Mouse (Mus musculus) adrenal gland, postnatal 25 days (tissue): Measurements from ENCODE around the gene Brpf3. TPM values are rescaled to one million over a fixed set of nuclear protein-coding genes. Genes with fewer than 3 reads are reported as not detected.
"Not testable (repeated sequence)": the region's sequence is repeated elsewhere in the genome, so short reads cannot be mapped to it uniquely, and the experiment has no call there.

Source experiments
- DNase-seq: peaks from one replicate; pipeline ENCODE4 v3.0.0; 2021; ENCODE audit warnings: mixed read lengths
- total RNA-seq: library from RNA; stranded (reverse); gene quantifications from 2 replicates; pipeline ENCODE4 v1.2.3, GENCODE M21; 2021

The Brpf3 gene
- total RNA-seq, 1 experiment from 2014 or later: 122 TPM

GRCm38 (mm10) chr17:28799291-28800160 is 1.4 kb upstream of the Brpf3 start:
- DNase-seq: no peak

GRCm38 (mm10) chr17:28800281-28800670 is 614 bp upstream of the Brpf3 start:
- DNase-seq: no peak

- DNase-seq: peak; percentile 100
These were observed 650 bp downstream of the Brpf3 start for GRCm38 (mm10) chr17:28801474-28802005.

GRCm38 (mm10) chr17:28802006-28802481 is 1.2 kb downstream of the Brpf3 start:
- DNase-seq: no peak

GRCm38 (mm10) chr17:28803316-28803715 is 2.4 kb downstream of the Brpf3 start:
- no peak for DNase-seq

GRCm38 (mm10) chr17:28804973-28805372 is 4.1 kb downstream of the Brpf3 start:
- no peak for DNase-seq

- DNase-seq: no peak
These were observed 5.9 kb downstream of the Brpf3 start for GRCm38 (mm10) chr17:28806770-28807169.

- DNase-seq: no peak
These were observed 7.8 kb downstream of the Brpf3 start for GRCm38 (mm10) chr17:28808714-28809113.

- DNase-seq: no peak
These were observed 8.4 kb downstream of the Brpf3 start for GRCm38 (mm10) chr17:28809175-28809831.

- no peak for DNase-seq
These were observed 11.5 kb downstream of the Brpf3 start for GRCm38 (mm10) chr17:28812345-28812744.

- no peak for DNase-seq
These were observed 13.7 kb downstream of the Brpf3 start for GRCm38 (mm10) chr17:28814529-28815097.

- DNase-seq: no peak
These were observed 14.6 kb downstream of the Brpf3 start for GRCm38 (mm10) chr17:28815384-28816004.

- DNase-seq: not testable (repeated sequence)
These were observed 15.4 kb downstream of the Brpf3 start for GRCm38 (mm10) chr17:28816326-28816725.

- no peak for DNase-seq
These were observed 16.3 kb downstream of the Brpf3 start for GRCm38 (mm10) chr17:28816875-28817811.

GRCm38 (mm10) chr17:28820189-28820588 is 19.3 kb downstream of the Brpf3 start:
- no peak for DNase-seq

GRCm38 (mm10) chr17:28823004-28823745 is 22.3 kb downstream of the Brpf3 start:
- no peak for DNase-seq

- DNase-seq: peak; percentile 37
These were observed 22.9 kb downstream of the Brpf3 start for GRCm38 (mm10) chr17:28823749-28824148.

GRCm38 (mm10) chr17:28824896-28825295 is 24.0 kb downstream of the Brpf3 start:
- no peak for DNase-seq

GRCm38 (mm10) chr17:28825359-28826041 is 24.6 kb downstream of the Brpf3 start:
- no peak for DNase-seq
